Mouse (Mus musculus) hindbrain, embryonic 16.5 days (tissue): ENCODE measurements around the gene Prf1. TPM values are rescaled to one million over a fixed set of nuclear protein-coding genes. Genes with fewer than 3 reads are reported as not detected.

Source experiments
- ATAC-seq: fragments of 200-750 bp; cut with Nextera tagmentation; 2 replicates; pipeline ENCODE4 v1.8.0; 2017; ENCODE audit warnings: moderate TSS enrichment, moderate library complexity
- H3K27ac ChIP-seq: fragments of 300-500 bp; sonication (generic); 2 replicates; pipeline ENCODE4 v1.5.1; 2014; ENCODE audit warnings: low read depth, mild to moderate bottlenecking, control low read depth, low read length, moderate library complexity
- H3K27me3 ChIP-seq: fragments of 300-500 bp; sonication (generic); replicated peaks from 2 replicates; pipeline ENCODE4 v1.6.1; 2014; ENCODE audit warnings: low read length; ENCODE audit not compliant: control insufficient read depth, insufficient read depth
- H3K36me3 ChIP-seq: fragments of 300-500 bp; sonication (generic); 2 replicates; pipeline ENCODE4 v1.6.1; 2014; ENCODE audit warnings: mild to moderate bottlenecking, low read length, moderate library complexity, mixed read lengths; ENCODE audit not compliant: control insufficient read depth, insufficient read depth
- H3K4me1 ChIP-seq: fragments of 300-500 bp; sonication (generic); 2 replicates; pipeline ENCODE4 v1.6.1; 2014; ENCODE audit warnings: low read depth, low read length; ENCODE audit not compliant: control insufficient read depth, insufficient read depth
- H3K4me2 ChIP-seq: fragments of 300-500 bp; sonication (generic); 2 replicates; pipeline ENCODE4 v1.6.1; 2014; ENCODE audit warnings: mild to moderate bottlenecking, low read length, control low read depth, moderate library complexity
- H3K4me3 ChIP-seq: fragments of 300-500 bp; sonication (generic); 2 replicates; pipeline ENCODE4 v1.5.1; 2014; ENCODE audit warnings: mild to moderate bottlenecking, low read length, control low read depth, moderate library complexity
- H3K9ac ChIP-seq: fragments of 300-500 bp; sonication (generic); 2 replicates; pipeline ENCODE4 v1.6.1; 2014; ENCODE audit warnings: low read depth, mild to moderate bottlenecking, control low read depth, low read length, moderate library complexity
- H3K9me3 ChIP-seq: fragments of 300-500 bp; sonication (generic); 2 replicates; pipeline ENCODE4 v1.6.1; 2014; ENCODE audit warnings: mild to moderate bottlenecking, low read length, moderate library complexity; ENCODE audit not compliant: control insufficient read depth
- WGBS: fragments of 180-500 bp; shearing (Covaris S2); extraction: QIAGEN DNeasy Blood & Tissue Kit; methylation state at CpG from one replicate; pipeline ENCODE4 v1.1.7; 2014; 5-methylcytosine and 5-hydroxymethylcytosine counted together
- polyA plus RNA-seq: library from polyadenylated mRNA; unstranded; fragments of >200 nt; fragmentation: Nextera tagmentation; extraction: Ambion mirVana; gene quantifications from 2 replicates; pipeline ENCODE4 v1.2.1, GENCODE M21; 2015

Gene Prf1
- polyA plus RNA-seq, 1 experiment from 2014 or later, result not detected

- H3K4me1 ChIP-seq, result no peaks in the 10 kb centered on the region
- WGBS, result 90% methylated on average over 3 of the region's 3 CpGs
- no peaks in the 10 kb centered on the region for H3K9me3 ChIP-seq
- ATAC-seq, result no peak
- H3K36me3 ChIP-seq, result no peaks in the 10 kb centered on the region
- H3K27ac ChIP-seq, result no peak overlapping the region
- H3K27me3 ChIP-seq, result no peaks in the 10 kb centered on the region
- H3K4me2 ChIP-seq, result no peak overlapping the region
- H3K4me3 ChIP-seq, result no peak overlapping the region
- H3K9ac ChIP-seq, result no peak overlapping the region
Measured at GRCm38 (mm10) chr10:61300996-61301395, 3.4 kb downstream of the Prf1 start.

- H3K36me3 ChIP-seq, result no peaks in the 10 kb centered on the region
- 62% methylated on average over 6 of the region's 6 CpGs for WGBS
- H3K27ac ChIP-seq, result no peak overlapping the region
- no peak overlapping the region for H3K9ac ChIP-seq
- H3K9me3 ChIP-seq, result no peaks in the 10 kb centered on the region
- no peak overlapping the region for H3K4me3 ChIP-seq
- H3K27me3 ChIP-seq, result no peaks in the 10 kb centered on the region
- H3K4me1 ChIP-seq, result no peaks in the 10 kb centered on the region
- ATAC-seq, result no peak
- no peak overlapping the region for H3K4me2 ChIP-seq
Measured at GRCm38 (mm10) chr10:61304046-61304445, 6.4 kb downstream of the Prf1 start.

GRCm38 (mm10) chr10:61305928-61306590 is 8.4 kb downstream of the Prf1 start:
- H3K36me3 ChIP-seq, result no peaks in the 10 kb centered on the region
- H3K27ac ChIP-seq, result no peak overlapping the region
- H3K9me3 ChIP-seq, result no peaks in the 10 kb centered on the region
- no peak overlapping the region for H3K9ac ChIP-seq
- no peak overlapping the region for H3K4me2 ChIP-seq
- H3K4me1 ChIP-seq, result no peaks in the 10 kb centered on the region
- 81% methylated on average over 13 of the region's 13 CpGs for WGBS
- ATAC-seq, result no peak
- no peak overlapping the region for H3K4me3 ChIP-seq
- no peaks in the 10 kb centered on the region for H3K27me3 ChIP-seq

GRCm38 (mm10) chr10:61308706-61309320 is 11.2 kb downstream of the Prf1 start:
- Histone ChIP-seq H3K9ac (no peak overlapping the region), H3K4me1 (no peaks in the 10 kb centered on the region), H3K4me2 (no peak overlapping the region), H3K4me3 (no peak overlapping the region), H3K36me3 (no peaks in the 10 kb centered on the region), H3K27me3 (no peaks in the 10 kb centered on the region), H3K27ac (no peak overlapping the region), H3K9me3 (no peaks in the 10 kb centered on the region)
- 63% methylated on average over 12 of the region's 12 CpGs for WGBS
- ATAC-seq, result no peak

GRCm38 (mm10) chr10:61312159-61312558 is 14.5 kb downstream of the Prf1 start:
- no peak overlapping the region for H3K27ac ChIP-seq
- WGBS, result 83% methylated on average over 6 of the region's 6 CpGs

GRCm38 (mm10) chr10:61312754-61313153 is 15.1 kb downstream of the Prf1 start:
- 67% methylated on average over 7 of the region's 7 CpGs for WGBS
- Histone ChIP-seq H3K27ac (no peak overlapping the region), H3K27me3 (no peaks in the 10 kb centered on the region), H3K4me3 (no peak overlapping the region), H3K9ac (no peak overlapping the region), H3K36me3 (no peaks in the 10 kb centered on the region), H3K9me3 (no peaks in the 10 kb centered on the region), H3K4me2 (no peak overlapping the region), H3K4me1 (no peaks in the 10 kb centered on the region)
- ATAC-seq, result no peak

More at GRCm38 (mm10) chr10:61312159-61312558, 14.5 kb downstream of the Prf1 start:
- Histone ChIP-seq H3K36me3 (no peaks in the 10 kb centered on the region), H3K4me2 (no peak overlapping the region), H3K4me3 (no peak overlapping the region), H3K4me1 (no peaks in the 10 kb centered on the region), H3K9ac (no peak overlapping the region), H3K9me3 (no peaks in the 10 kb centered on the region), H3K27me3 (no peaks in the 10 kb centered on the region)
- ATAC-seq, result no peak

GRCm38 (mm10) chr10:61313750-61314149 is 16.1 kb downstream of the Prf1 start:
- Histone ChIP-seq H3K4me2 (no peak overlapping the region), H3K4me1 (no peaks in the 10 kb centered on the region), H3K9ac (no peak overlapping the region), H3K4me3 (no peak overlapping the region), H3K36me3 (no peaks in the 10 kb centered on the region), H3K27ac (no peak overlapping the region), H3K9me3 (no peaks in the 10 kb centered on the region), H3K27me3 (no peaks in the 10 kb centered on the region)
- ATAC-seq, result no peak
- 77% methylated on average over 7 of the region's 7 CpGs for WGBS

- Histone ChIP-seq H3K4me2 (no peak overlapping the region), H3K9ac (no peak overlapping the region), H3K4me3 (no peak overlapping the region), H3K27me3 (no peaks in the 10 kb centered on the region), H3K27ac (no peak overlapping the region), H3K4me1 (no peaks in the 10 kb centered on the region), H3K36me3 (no peaks in the 10 kb centered on the region), H3K9me3 (no peaks in the 10 kb centered on the region)
- WGBS, result 30% methylated on average over 9 of the region's 9 CpGs
- ATAC-seq, result no peak
Measured at GRCm38 (mm10) chr10:61315324-61315880, 17.8 kb downstream of the Prf1 start.

- H3K27ac ChIP-seq, result no peak overlapping the region
- no peaks in the 10 kb centered on the region for H3K27me3 ChIP-seq
- H3K9me3 ChIP-seq, result peaks cover 5% of the 10 kb centered on the region
- H3K4me2 ChIP-seq, result no peak overlapping the region
- H3K36me3 ChIP-seq, result peaks cover 4% of the 10 kb centered on the region; the same call in 1 of the 2 replicates
- ATAC-seq, result no peak
- 91% methylated on average over 3 of the region's 3 CpGs for whole genome bisulfite sequencing
- H3K9ac ChIP-seq, result no peak overlapping the region
- H3K4me3 ChIP-seq, result no peak overlapping the region
- no peaks in the 10 kb centered on the region for H3K4me1 ChIP-seq
Measured at GRCm38 (mm10) chr10:61318527-61318926, 20.9 kb downstream of the Prf1 start.
